Mouse (Mus musculus) adrenal gland, postnatal 25 days (tissue): Measurements from ENCODE around the gene Adpgk. TPM values are rescaled to one million over a fixed set of nuclear protein-coding genes. Genes with fewer than 3 reads are reported as not detected.
"Not testable (repeated sequence)": the region's sequence is repeated elsewhere in the genome, so short reads cannot be mapped to it uniquely, and the experiment has no call there.

Experiments
- DNase-seq: peaks from one replicate; pipeline ENCODE4 v3.0.0; 2021; ENCODE audit warnings: mixed read lengths
- total RNA-seq: library from RNA; stranded (reverse); gene quantifications from 2 replicates; pipeline ENCODE4 v1.2.3, GENCODE M21; 2021

Adpgk gene
- total RNA-seq, 1 experiment from 2014 or later = 28.6 TPM

- no peak for DNase-seq
Observed at GRCm38 (mm10) chr9:59289529-59290115, 1.7 kb upstream of the Adpgk start.

- no peak for DNase-seq
Observed at GRCm38 (mm10) chr9:59291688-59292492, 532 bp downstream of the Adpgk start.

GRCm38 (mm10) chr9:59292493-59292875, 1.1 kb downstream of the Adpgk start:
- no peak for DNase-seq

GRCm38 (mm10) chr9:59296419-59296818, 5.1 kb downstream of the Adpgk start:
- DNase-seq = no peak

- no peak for DNase-seq
Observed at GRCm38 (mm10) chr9:59307890-59308289, 16.5 kb downstream of the Adpgk start.

GRCm38 (mm10) chr9:59310582-59311283, 19.4 kb downstream of the Adpgk start:
- no peak for DNase-seq

- no peak for DNase-seq
Observed at GRCm38 (mm10) chr9:59311284-59311670, 19.9 kb downstream of the Adpgk start.

GRCm38 (mm10) chr9:59316206-59316605, 24.8 kb downstream of the Adpgk start:
- DNase-seq = no peak

GRCm38 (mm10) chr9:59324351-59324750, 33.0 kb downstream of the Adpgk start:
- no peak for DNase-seq

GRCm38 (mm10) chr9:59330055-59330454, 38.7 kb downstream of the Adpgk start:
- no peak for DNase-seq

- no peak for DNase-seq
Observed at GRCm38 (mm10) chr9:59336539-59336938, 45.2 kb downstream of the Adpgk start.

- no peak for DNase-seq
Observed at GRCm38 (mm10) chr9:59337889-59338288, 46.5 kb downstream of the Adpgk start.

- DNase-seq = no peak
Observed at GRCm38 (mm10) chr9:59338411-59338810, 47.1 kb downstream of the Adpgk start.

- DNase-seq = no peak
Observed at GRCm38 (mm10) chr9:59339107-59339506, 47.7 kb downstream of the Adpgk start.

- peak; percentile 19 for DNase-seq
Observed at GRCm38 (mm10) chr9:59340002-59340401, 48.6 kb downstream of the Adpgk start.

- no peak for DNase-seq
Observed at GRCm38 (mm10) chr9:59346176-59346575, 54.8 kb downstream of the Adpgk start.

GRCm38 (mm10) chr9:59352586-59353252, 61.4 kb downstream of the Adpgk start:
- no peak for DNase-seq

GRCm38 (mm10) chr9:59353253-59353639, 61.9 kb downstream of the Adpgk start, which contains the start of gene Bbs4:
Gene Bbs4, minus strand, starts transcription at chr9:59353508.
- DNase-seq = peak; percentile 94

GRCm38 (mm10) chr9:59358041-59358440, 66.7 kb downstream of the Adpgk start:
- DNase-seq = not testable (repeated sequence)

- DNase-seq = not testable (repeated sequence)
Observed at GRCm38 (mm10) chr9:59360487-59360886, 69.1 kb downstream of the Adpgk start.

GRCm38 (mm10) chr9:59369220-59369619, 77.9 kb downstream of the Adpgk start:
- DNase-seq = no peak

- no peak for DNase-seq
Observed at GRCm38 (mm10) chr9:59369646-59370045, 78.3 kb downstream of the Adpgk start.
